Mouse (Mus musculus): ENCODE measurements around the gene Usp15. TPM values are rescaled to one million over a fixed set of nuclear protein-coding genes. Genes with fewer than 3 reads are reported as not detected.
"Not testable (repeated sequence)": the region's sequence is repeated elsewhere in the genome, so short reads cannot be mapped to it uniquely, and the experiment has no call there.

Usp15 gene
- 100 to 1,000 TPM; 172 to 179 TPM for total RNA-seq (2021)
- long read RNA-seq, experiment 1, full-length matches to known transcripts: 140 of 185 reads
- long read RNA-seq, experiment 1, partial matches to known transcripts: 11 of 185 reads
- long read RNA-seq, experiment 1, other reads (novel, unspliced or antisense): 34 of 185 reads
- long read RNA-seq, experiment 2, full-length matches to known transcripts: 85 of 117 reads
- long read RNA-seq, experiment 2, partial matches to known transcripts: 15 of 117 reads
- long read RNA-seq, experiment 2, other reads (novel, unspliced or antisense): 17 of 117 reads

GRCm38 (mm10) chr10:123196835-123197559 lies at the start of gene Usp15:
TSS of gene Usp15 (minus strand) at chr10:123196995.
- DNase-seq (ENCODE audit: low spot score): peak; percentile 91

- DNase-seq (ENCODE audit: low spot score): no peak
Measured at GRCm38 (mm10) chr10:123229420-123229819, 32.6 kb upstream of the Usp15 start.

GRCm38 (mm10) chr10:123222785-123223184 lies 26.0 kb upstream of the Usp15 start:
- DNase-seq (ENCODE audit: low spot score): no peak

GRCm38 (mm10) chr10:123209517-123209916 lies 12.7 kb upstream of the Usp15 start:
- DNase-seq (ENCODE audit: low spot score): no peak

GRCm38 (mm10) chr10:123208336-123208735 lies 11.5 kb upstream of the Usp15 start:
- no peak for DNase-seq (ENCODE audit: low spot score)

GRCm38 (mm10) chr10:123206074-123206473 lies 9.3 kb upstream of the Usp15 start:
- DNase-seq (ENCODE audit: low spot score): peak; percentile 43

GRCm38 (mm10) chr10:123205364-123205763 lies 8.6 kb upstream of the Usp15 start:
- DNase-seq (ENCODE audit: low spot score): not testable (repeated sequence)

GRCm38 (mm10) chr10:123201981-123202758 lies 5.4 kb upstream of the Usp15 start:
- no peak for DNase-seq (ENCODE audit: low spot score)

GRCm38 (mm10) chr10:123201436-123201835 lies 4.6 kb upstream of the Usp15 start:
- no peak for DNase-seq (ENCODE audit: low spot score)

GRCm38 (mm10) chr10:123200996-123201395 lies 4.2 kb upstream of the Usp15 start:
- DNase-seq (ENCODE audit: low spot score): no peak

- no peak for DNase-seq (ENCODE audit: low spot score)
Measured at GRCm38 (mm10) chr10:123200320-123200659, 3.5 kb upstream of the Usp15 start.

- no peak for DNase-seq (ENCODE audit: low spot score)
Measured at GRCm38 (mm10) chr10:123199615-123200319, 3.0 kb upstream of the Usp15 start.

- DNase-seq (ENCODE audit: low spot score): no peak
Measured at GRCm38 (mm10) chr10:123199119-123199518, 2.3 kb upstream of the Usp15 start.

GRCm38 (mm10) chr10:123198183-123198582 lies 1.4 kb upstream of the Usp15 start:
- no peak for DNase-seq (ENCODE audit: low spot score)

GRCm38 (mm10) chr10:123195961-123196834 lies 597 bp downstream of the Usp15 start:
- DNase-seq (ENCODE audit: low spot score): peak; percentile 20

- no peak for DNase-seq (ENCODE audit: low spot score)
Measured at GRCm38 (mm10) chr10:123195501-123195900, 1.3 kb downstream of the Usp15 start.

GRCm38 (mm10) chr10:123191038-123191437 lies 5.8 kb downstream of the Usp15 start:
- DNase-seq (ENCODE audit: low spot score): no peak

GRCm38 (mm10) chr10:123187337-123187736 lies 9.5 kb downstream of the Usp15 start:
- no peak for DNase-seq (ENCODE audit: low spot score)

- DNase-seq (ENCODE audit: low spot score): no peak
Measured at GRCm38 (mm10) chr10:123185907-123186306, 10.9 kb downstream of the Usp15 start.

- no peak for DNase-seq (ENCODE audit: low spot score)
Measured at GRCm38 (mm10) chr10:123183743-123184142, 13.1 kb downstream of the Usp15 start.

GRCm38 (mm10) chr10:123183243-123183642 lies 13.6 kb downstream of the Usp15 start:
- DNase-seq (ENCODE audit: low spot score): peak; percentile 57

Data from gastrocnemius, adult 18-20 months (tissue).